Mouse (Mus musculus) olfactory bulb, adult 2 months (tissue): ENCODE measurements at regions not wholly inside any gene's neighbourhood (a gene's known extent, or its start where the extent isn't known, plus 50 kb on each side); places are given as distances from the start of the nearest gene placed in this dataset.

Experiments used
- CTCF ChIP-seq: fragments of 200-500 bp; IDR thresholded peaks from 2 replicates; pipeline ENCODE4 v1.5.1; 2012; ENCODE audit warnings: low read depth, mild to moderate bottlenecking, low read length, moderate library complexity; ENCODE audit not compliant: insufficient read depth
- POLR2A ChIP-seq: fragments of 200-500 bp; IDR thresholded peaks from 2 replicates; pipeline ENCODE4 v1.6.1; 2012; ENCODE audit warnings: mild to moderate bottlenecking, low read depth, low read length, moderate library complexity; ENCODE audit not compliant: insufficient read depth

GRCm38 (mm10) chr12:51103541-51104042 lies 244.3 kb upstream of the G2e3 start:
- no peak for TF ChIP-seq CTCF
- TF ChIP-seq POLR2A = no peak
